Mouse (Mus musculus) kidney, adult 9 months (tissue): Measurements from ENCODE around the gene Dcbld2.
A peak's percentile ranks its signal among the peaks of the same experiment; 100 is the strongest.

ENCODE experiments used
- DNase-seq: peaks from one replicate; pipeline ENCODE4 v3.0.0; 2022

The Dcbld2 gene

DNA sequence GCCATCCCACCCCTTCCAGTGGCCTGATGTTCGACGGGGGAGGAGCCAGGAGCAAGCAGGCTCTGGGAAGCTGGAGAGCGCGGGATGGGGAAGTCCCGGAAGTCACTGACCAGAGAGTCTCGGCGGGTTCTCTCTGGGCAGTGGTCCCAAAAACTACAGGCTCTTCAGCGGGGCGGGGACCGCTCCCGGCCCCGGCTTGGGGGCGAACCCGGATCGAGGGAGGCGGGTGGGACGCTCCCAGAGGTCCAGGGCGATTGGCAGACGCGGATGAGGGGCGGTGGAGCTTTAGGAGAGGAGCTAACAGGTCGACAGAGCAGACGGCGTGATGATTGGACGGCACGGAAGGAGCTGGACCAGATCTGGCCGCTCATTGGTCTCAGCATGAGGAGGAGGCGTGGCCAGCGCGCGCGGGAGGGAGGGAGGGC is at the start of gene Dcbld2:
Gene Dcbld2, plus strand, starts transcription at position 382 of the 425 bp plus-strand sequence.
- DNase-seq = peak; percentile 98

DNA sequence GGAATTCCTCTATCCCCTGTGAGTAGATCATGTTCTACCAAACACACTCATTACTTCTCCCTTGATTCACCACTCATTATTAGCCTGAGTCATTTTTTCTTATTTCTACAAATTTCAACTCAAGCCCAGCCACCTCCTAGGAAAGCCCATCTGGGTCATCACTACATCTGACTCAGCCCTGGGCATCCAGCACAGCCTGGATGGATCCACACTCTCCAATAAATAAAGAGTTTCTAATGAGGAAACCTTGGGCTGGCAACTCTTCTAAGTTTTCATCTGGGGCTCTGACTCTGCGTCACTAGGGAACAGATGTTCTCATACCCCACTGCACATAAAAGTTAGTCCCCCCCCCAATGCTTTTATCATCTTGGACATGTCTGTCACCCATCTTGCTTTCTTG is 31.1 kb upstream of the Dcbld2 start:
- DNase-seq = no peak

DNA sequence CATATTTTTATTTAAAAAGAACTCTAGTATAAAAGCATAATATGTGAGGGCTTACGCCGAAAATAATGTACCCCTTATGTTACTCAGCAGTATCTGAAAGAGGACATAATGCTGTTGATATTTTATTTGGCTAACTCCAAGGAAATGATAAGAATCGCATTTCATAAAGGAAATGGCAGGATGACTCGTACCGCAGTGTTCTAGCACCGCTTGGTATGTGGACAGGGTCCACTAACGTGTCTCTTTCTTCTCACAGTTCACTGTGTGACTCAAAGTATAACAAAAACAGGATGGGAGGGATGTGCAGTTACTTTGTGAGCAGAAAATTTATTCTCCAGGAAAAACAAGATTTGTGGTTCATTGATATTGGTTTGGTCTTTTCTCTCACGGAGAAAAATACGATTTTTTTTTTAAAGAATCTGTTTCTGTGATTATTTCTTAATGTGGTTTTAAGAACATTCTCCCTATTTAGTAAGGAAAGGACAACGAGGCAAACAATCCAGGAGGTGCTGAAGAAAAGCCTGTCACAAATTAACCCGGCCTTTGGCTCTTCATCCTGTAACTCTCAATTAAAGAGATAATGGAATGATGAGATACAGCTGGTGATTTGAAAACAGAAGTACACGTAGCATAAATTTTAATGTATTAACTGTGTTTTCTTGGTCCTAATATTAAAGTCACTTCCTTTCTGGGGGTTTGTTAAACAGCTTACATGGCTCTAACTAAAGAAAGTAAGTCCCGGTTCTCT is 30.3 kb upstream of the Dcbld2 start:
- DNase-seq = peak; percentile 23

DNA sequence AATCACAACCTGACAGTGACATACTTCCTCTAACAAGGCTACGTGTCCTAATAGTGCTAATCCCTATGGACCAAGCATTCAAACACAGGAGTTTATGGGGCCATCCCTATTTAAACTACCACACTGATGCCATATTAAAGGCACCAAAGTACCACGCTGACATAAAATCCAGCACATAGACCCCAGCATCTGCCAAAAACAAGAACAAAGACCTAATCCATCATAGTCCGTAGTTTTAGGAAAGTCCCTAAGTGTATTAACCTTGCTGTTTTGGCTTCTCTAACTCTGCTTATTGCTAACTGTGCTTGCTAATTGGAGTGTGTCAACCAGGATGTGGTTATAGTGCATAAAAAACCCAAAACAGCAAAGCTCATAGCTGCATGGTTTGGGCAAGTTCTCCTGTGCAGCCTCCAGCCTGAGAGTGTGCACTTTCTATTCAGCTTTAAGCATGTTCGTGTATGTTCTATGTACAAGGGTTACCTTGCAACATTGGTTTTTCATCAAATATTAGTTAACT is 21.9 kb upstream of the Dcbld2 start:
- no peak for DNase-seq

DNA sequence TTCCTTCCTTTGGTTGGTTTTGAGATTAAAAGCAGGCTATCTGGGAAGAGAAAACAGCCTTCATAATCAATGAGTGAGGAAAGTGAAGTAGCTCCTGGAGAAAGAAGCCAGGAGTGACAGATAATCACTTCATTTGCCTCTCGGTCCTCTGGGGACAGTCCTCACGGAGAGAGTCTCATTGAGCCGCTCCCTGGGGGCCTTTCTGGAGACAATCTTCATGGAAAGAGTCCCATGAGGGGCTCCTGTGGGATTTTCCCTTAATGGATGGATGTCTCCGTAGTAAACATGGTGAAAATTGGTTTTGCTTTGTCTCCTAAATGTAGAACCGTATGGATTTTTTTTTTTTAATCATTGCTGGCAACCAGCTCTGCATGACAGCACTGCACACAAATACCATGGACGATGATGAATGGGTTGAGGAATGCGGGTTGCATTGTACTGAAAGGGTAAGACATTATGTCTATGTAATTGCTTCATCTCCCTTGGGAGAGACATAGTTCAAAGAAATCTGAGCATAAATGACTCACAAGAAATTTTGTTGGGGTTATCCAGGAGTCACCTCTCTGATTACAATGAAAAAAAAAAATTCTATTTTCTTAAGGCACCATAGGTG is 19.0 kb upstream of the Dcbld2 start:
- DNase-seq = no peak

DNA sequence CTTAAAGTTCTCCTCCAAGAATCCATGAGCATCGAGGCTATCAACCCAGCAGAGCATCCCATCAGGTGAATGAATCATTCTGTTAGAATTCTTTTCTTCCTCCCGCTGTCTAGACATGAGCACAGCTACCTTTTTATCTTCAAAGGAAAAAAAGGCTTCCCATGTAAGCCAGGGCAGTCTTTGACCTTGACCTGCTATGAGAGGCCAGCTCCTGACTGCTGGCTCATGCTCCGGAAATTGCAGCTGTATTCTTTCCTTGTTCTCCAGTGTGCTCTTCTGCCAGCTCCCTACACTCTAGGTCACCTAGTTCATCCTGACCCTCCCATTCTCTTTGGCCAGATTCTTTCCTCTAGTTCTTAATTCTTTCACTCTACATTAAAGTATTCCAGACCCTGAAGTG is 15.2 kb upstream of the Dcbld2 start:
- no peak for DNase-seq

DNA sequence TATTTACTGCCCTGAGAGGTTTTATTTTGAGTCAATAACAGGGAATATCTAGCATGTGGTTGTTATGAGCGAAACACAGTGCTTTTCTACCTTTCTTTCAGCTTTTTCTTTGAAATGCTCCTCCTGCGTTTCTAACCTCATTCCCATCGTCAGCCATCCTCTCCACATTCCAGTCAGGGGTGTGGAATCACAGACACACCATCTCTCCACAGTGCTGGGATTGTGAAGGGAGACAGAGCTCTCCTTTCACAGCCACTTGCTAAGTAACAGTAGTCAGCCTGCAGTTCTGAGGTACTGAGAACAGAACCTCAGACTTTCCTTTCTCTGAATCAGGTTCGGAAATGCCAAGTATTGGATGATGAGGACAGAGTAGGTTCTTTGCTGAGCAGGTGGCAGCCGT is 14.1 kb upstream of the Dcbld2 start:
- DNase-seq = no peak

DNA sequence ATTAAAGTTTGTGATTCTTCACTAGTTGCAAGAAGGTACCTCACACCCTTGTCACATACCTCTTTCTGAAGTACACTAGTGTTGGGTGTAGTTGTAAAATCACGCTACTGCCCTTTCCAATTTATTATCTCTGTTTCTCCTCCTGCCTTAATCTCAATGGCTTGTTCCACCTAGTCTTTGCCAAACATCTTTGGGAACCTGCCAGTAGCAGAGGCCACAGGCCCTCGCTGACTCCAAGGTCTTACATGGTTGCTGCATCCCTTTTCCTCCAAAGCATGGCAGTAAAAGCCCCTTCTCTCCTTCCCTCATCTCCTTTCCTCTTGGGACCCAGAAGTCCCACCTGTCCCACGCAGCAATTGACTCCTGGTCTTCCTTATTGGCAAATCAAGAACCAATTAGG is 9.6 kb upstream of the Dcbld2 start:
- no peak for DNase-seq

DNA sequence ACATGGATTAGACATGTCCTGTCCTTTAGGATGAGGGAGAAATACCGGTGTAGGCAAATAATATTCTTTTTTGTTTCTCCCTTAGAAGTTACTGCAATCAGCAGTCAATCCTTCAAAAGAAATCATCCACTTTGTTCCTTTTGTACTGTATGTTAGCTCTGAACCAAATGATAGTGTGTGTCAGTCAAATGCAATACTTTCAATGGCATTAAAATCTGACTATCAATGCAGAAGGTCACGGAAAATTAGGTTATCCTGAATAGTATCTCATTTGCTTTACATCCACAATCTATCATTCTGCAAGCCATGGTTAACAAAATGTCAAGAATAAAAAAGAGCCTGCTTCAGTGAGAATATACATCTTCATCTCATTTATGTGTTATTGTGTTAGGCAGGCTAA is 7.2 kb upstream of the Dcbld2 start:
- DNase-seq = no peak

DNA sequence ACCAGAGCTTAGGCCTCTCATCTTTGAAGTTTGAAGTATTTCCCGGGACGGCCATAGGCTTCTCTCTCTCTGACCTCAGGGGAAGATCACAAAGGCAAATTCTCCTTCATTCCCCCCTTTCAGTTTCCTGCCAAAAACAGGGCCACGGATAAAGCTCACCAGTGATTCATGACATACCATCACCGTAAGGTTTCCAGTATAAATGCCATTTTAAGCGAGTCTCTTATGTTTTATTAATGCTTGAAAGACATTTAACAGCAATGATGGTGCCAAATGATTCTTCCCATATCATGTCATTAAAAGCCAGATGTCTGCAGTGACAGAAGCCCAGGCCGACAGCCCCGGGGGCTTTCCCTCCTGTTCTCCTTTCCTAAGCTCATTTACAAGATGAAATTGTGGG is 3.6 kb upstream of the Dcbld2 start:
- no peak for DNase-seq

DNA sequence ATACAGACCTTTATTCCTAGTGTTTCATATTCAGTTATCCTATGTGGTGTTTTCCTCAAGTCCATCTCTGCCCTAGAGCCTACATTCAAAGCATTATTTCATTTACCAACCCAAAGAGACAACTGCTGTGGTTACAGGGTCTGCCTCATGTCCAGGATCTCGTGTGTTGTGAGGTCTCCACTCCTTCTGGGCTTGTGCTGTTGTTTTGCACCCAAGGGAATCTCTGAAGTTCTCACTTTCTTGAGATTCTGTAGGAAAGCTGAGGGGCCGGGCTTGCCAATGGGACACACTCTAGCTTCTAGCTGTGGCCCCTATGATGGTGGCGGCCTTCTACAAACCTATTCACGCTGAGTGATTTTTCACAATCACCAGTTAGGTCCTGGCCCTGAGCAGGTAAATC is 3.0 kb upstream of the Dcbld2 start:
- DNase-seq = no peak

DNA sequence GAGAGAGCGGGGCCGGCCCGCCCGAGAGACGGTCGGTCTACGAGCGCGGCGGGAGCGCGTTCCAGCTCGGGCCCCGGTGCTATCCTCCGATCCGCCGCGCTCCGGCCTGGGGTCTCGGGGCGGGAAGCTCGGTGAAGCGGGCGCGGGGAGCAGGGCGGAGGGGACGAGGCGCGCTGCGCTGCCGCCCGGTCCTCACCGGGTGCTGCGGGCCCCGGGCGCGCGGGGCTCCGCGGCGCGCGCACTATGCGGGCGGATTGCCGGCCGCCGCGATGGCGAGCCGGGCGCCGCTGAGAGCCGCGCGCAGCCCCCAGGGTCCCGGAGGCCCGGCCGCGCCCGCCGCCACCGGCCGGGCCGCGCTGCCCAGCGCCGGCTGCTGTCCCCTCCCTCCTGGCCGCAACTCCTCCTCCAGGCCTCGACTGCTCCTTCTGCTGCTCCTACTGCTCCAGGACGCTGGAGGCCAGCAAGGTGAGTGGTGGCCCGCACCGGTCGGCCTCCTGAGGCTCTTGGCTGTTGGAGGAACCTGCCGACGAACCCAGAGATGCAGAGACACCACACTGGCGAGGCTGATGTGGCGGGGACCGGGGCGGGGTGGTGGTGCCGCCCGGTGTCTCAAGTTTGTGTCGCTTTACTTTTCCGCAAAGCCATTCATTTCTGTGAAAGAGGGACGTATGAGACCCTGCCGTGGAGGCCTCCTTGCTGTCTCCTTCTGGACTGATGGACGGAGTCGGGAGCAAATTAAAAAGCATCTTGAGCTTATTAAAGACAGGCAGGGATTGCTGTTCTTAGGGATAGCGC is 441 bp downstream of the Dcbld2 start:
- peak; percentile 43 for DNase-seq

DNA sequence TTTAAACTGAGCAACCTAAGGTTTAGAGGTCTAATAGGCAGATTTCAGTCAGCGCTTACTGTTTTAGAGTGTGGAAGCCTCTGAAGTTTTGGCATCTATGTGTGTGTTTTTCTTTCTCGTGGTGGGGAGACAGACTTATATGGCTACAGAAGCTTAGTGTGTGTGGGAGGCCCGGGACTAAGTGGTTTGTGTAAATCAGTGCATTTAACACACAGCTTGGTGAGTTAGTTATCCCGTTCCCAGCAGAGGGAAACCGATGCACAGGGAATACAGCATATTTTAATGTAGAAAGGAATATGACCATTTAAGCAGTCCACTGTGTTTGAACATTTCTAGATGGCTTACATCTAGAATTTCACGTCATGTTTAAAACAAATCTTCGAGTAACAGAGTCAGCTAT is 1.6 kb downstream of the Dcbld2 start:
- peak; percentile 19 for DNase-seq

DNA sequence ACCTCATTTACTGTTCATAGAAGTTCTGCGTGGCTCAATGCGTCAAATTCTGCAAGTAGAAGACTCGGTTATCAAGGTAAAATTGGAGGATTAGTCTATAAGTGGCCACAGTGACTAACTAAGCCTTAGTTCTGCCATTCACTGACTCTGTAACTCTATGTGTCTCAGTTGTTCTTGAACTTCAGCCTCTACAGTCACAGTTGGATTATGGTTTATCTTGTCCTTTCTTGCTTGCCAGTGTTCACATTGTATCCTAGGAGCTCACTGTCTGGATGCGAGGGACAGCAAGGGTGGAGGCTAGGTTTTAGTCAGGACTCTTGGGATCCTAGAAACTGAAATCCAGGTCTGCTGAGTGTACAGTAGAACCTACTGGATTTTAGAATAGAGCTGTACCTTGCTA is 6.6 kb downstream of the Dcbld2 start:
- DNase-seq = peak; percentile 61

DNA sequence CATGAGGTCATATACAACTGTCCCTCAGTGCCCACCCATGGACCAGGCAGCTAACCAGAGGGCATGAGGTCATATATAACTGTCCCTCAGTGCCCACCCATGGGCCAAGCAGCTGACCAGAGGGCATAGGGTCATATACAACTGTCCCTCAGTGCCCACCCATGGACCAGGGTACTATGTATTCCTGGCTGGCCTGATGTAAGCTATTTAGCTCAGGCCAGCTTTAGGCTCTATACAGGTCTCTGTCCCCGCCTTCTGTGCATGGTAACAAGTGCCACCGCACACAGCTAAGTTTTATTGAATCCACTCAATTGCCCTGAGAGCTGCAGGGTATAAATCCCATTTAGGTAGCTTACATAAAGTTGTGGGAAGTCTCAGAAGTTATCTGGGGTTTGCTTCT is 7.3 kb downstream of the Dcbld2 start:
- DNase-seq = no peak

DNA sequence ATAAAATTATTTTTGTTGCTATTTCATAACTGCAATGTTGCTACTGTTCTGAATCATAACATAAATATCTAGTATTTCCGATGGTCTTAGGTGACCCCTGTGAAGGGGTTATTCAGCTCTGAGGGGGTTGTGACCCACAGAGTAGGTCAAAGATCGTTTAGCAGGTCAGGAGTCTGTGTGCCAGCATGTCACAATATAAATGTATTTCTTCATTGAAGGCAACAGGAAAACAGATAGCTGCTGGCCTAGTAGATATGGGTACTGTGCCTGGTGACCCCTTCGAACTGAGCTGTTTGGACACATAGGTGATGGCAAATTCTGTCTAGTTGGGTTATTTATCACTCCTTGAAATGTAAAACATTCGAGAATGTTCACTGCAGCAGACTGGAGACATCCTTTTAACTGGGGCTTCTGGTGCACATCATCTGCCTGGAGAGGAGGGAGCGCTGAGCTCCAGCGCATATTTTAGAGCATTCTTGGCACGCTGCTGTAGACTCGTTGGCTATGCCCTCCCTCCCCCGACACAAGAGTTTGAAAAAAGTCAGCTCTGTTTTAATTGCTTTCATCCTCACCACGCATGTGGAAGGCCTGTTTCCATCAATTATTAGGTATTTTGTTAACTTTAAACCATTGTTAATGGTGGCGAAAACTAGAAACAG is 13.6 kb downstream of the Dcbld2 start:
- peak; percentile 60 for DNase-seq

DNA sequence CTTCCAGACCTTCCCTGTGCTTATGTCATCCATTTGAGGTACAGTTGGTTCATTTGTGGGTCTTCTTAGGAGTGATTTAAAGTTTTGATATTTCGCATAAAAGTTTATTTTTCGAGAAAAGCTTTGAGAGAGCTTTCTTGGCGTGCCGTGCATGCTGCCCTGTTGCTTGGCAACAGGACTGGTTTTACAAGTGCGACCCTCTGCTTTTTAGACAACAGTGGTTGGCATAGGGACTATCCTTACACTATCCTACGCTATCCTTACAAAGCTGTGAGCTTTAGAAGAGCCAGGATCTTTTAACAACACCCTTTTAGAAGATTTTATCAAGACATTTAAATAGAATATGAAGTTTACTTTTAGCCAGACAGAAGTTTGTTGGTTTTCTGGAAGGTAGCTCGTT is 22.0 kb downstream of the Dcbld2 start:
- DNase-seq = no peak

DNA sequence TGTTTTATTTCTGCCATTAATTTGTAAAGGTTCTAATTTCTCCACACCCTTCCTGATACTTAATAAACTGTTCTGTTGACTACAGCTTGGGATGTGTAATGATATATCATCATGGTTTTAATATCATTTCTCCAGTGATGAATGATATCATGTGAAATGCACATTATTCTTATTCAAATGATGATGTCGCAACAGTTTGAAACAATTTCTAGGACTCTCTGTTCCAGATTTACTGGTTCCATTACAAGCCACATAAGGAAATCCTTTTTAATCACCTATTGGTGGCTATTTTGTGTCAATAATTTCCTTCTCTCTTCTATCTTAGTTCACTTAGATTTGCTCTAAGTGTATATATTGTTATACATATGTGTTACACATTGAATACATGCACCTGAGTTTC is 24.1 kb downstream of the Dcbld2 start:
- DNase-seq = no peak

DNA sequence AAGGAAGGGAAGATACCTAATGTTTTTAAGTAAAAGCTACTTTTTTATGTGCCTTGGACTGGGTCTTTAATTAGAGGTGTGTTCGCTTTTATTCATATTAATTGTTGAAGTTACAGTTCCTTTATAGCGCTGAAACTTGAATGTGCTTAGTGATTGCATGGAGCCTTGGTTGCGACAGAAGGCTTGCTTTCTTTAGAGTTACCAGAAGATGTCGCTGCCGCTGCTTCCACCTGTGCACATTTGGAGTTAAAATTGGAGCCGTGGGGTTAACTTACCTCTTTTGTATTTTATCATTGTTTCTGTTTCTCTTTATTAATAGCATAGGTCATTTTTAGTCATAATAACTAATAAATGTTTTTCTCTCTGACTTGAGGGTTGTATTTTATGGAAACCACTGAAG is 36.5 kb downstream of the Dcbld2 start:
- no peak for DNase-seq

DNA sequence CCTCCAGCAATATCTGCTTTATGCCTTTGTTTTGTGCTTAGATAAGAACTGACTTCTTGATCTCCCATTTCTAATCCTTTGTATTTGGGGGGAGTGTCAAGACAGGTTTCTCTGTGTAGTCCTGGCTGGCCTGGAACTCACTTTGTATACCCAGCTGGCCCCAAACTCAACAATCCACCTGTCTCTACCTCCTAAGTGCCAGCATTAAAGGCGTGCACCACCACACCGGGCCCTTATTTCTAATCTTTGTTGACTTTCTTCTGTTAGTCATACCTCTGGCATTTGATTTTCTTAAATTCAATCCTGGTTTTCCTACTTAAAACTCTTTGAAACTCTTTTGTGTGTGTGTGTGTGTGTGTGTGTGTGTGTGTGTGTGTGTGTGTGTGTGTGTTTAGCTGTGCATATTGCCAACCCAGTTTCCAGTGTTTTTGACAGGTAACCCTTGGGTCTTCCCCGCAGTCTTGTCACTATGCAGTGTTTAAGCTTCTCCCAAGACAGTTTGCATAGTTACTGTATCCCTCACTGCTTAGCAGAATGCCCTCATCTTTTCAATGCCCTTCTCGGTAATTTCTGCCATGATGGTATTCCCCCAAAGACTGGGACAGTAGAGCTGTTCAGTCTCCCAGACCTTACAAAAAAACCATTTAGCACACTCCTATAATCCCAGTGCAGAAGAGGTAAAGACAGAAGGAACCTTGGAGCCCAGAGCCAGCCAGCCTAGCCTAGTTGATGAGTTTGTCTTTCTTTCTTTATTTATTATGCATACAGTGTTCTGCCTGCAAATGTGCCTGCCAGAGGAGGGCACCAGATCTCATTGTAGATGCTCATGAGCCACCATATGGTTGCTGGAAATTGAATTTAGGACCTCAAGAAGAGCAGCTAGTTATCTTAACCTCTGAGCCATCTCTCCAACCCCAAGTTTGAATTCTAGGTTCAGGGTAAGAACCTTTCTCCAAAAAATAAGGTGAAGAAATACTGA is 38.3 kb downstream of the Dcbld2 start:
- no peak for DNase-seq

DNA sequence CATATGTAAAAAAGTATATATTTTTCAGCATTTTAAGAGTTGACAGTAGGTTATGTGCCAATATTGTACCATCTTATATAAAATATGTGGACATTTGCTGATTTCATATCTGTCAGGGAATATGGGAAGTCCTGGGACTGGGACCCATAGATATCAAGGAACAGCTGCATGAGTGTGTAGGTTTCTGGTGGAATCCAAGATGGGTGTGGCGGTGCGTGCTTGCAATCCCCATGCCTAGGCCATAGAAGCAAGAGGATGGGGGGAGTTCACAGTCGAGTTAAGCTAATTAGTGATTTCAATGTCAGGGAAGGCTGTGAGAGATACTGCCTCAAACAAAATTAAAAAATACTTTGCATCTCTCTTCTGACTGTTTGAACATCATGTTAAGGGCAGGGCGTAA is 40.8 kb downstream of the Dcbld2 start:
- no peak for DNase-seq

DNA sequence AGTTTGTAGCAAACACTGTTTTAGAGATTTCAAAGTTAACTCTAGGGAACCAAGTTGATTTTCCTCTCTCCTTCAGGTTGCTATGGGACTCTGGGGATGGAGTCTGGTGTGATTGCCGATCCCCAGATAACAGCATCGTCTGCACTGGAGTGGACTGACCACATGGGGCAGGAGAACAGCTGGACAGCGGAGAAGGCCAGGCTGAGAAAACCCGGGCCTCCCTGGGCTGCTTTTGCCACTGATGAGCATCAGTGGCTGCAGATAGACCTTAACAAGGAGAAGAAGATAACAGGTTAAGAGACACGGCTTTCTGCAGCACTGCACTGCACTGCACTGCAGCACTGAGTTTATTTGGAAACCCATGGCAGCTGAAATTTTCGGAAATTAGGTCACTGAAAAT is 42.4 kb downstream of the Dcbld2 start:
- DNase-seq = no peak
